Mouse (Mus musculus) heart, adult 8-10 months (tissue): Measurements from ENCODE around the gene Map7d1. TPM values are rescaled to one million over a fixed set of nuclear protein-coding genes. Genes with fewer than 3 reads are reported as not detected.
A peak's percentile ranks its signal among the peaks of the same experiment; 100 is the strongest.

ENCODE experiments used
- DNase-seq: peaks from one replicate; pipeline ENCODE4 v3.0.0; 2022; ENCODE audit warnings: low spot score
- total RNA-seq, 4 experiments: library from RNA; stranded (reverse); gene quantifications; 2 replicates each; pipeline ENCODE4 v1.2.4; 2022

Gene Map7d1
- total RNA-seq: 100 to 1,000 TPM; 266 to 279 (median 267) TPM

DNA sequence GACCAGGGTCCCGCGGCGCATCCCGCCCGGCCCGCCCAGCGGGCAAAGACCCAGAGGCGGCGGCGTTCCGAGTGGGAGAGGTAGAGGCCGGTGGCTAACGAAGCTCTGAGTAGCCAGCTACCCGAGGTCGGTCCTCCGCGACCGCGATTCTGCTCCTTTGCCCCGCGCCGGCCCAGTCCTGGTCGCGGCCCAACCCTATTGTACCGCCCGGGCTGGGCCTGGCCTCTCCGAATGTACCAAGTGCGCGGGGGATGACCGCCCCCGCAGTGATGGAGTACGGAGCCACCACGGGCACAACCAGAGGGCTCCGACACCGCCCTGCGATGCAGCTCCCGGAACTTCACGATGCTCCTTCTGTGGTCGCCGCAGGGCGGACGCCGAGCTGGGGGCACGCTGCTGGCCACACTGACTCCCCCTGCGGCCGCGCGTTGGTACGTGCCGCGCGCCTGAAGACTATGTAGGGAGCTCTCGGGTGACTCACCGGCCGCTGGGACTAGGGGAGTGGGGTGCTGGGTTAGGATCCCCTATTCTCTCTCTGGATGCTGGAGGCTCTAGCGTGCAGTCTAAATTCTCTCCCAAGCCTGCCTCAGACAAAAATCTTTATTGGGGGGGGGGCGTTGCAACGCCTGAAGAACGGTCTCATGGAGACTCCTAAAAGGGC lies at the start of gene Map7d1:
Gene Map7d1 (minus strand): TSS at position 213 of the 661 bp plus-strand sequence.
- peak; percentile 91 for DNase-seq

GRCm38 (mm10) chr4:126305428-126305827 lies 49.3 kb upstream of the Map7d1 start:
- no peak for DNase-seq

DNA sequence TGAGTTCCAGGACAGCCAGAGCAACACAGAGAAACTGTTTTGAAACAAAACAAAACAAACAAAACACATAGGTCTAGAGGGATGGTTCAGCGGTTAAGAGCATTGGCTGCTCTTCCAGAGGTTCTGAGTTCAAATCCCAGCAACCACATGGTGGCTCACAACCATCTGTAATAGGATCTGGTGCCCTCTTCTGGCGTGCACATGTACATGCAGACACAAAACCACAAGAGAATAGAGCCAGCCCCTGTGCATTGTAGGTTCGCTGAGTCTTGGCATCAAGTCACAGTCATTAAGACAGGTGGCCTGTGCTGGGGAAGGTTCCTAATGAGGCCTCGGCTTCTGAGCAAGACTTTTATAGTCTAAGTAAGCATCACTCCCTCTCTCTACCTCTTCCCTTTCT lies 47.7 kb upstream of the Map7d1 start:
- DNase-seq: no peak

GRCm38 (mm10) chr4:126301584-126302309 lies 45.6 kb upstream of the Map7d1 start:
- no peak for DNase-seq

DNA sequence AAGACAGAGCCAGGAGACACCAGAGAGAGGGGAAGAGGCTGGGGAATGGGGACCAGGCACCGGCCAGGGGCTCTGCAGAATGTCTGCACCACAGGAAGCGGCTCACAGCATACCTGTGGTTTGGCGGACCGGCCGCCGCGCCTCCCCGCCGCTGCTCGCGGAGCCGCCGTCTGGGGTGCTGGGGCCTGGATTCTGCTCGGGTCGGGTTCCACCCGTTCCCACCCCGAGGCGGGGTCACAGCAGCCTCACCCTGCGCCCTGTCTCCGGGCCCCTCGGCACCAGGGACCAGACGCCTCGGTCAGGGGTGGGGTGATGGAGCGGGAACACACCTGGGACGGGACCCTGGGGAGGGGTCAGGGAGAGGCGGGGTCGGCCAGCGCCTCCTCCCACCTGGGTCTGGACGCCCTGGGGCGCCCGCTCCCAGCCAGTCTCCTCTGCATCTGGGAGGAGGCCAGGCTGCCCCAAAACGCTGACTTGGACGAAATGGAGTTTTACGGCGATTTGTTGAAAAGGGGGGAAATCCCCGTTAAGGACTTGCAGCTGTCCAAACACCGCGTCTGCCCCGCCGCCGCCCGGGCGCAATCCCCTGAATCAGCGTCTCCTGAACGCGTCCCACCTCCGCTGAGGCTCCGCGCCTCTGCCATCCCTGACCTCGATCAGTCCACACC lies 44.9 kb upstream of the Map7d1 start:
- no peak for DNase-seq

- peak; percentile 55 for DNase-seq
Observed at GRCm38 (mm10) chr4:126296617-126297101, 40.5 kb upstream of the Map7d1 start.

DNA sequence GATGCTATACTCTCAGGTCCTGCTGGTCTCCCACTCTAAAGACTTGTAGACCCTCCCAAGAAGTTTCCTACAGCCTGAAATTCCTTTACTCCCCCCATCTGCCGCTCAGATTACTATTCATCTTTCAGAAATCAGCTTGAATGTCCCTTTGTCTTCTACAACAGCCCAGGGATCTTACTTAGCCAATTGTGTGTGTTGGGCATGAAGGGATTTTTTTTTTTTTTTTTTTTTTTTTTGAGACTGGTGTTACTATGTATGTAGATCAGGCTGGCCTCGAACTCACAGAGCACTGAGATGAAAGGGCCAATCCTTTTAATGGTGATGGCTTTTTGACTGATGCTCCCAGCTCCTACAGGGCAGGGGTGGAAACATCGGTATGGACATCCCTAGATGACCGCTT lies 39.8 kb upstream of the Map7d1 start:
- no peak for DNase-seq

GRCm38 (mm10) chr4:126295152-126295551 lies 39.0 kb upstream of the Map7d1 start:
- no peak for DNase-seq

GRCm38 (mm10) chr4:126291196-126291595 lies 35.1 kb upstream of the Map7d1 start:
- no peak for DNase-seq

- no peak for DNase-seq
Observed at GRCm38 (mm10) chr4:126290314-126290713, 34.2 kb upstream of the Map7d1 start.

- no peak for DNase-seq
Observed at GRCm38 (mm10) chr4:126288085-126288666, 32.0 kb upstream of the Map7d1 start.

GRCm38 (mm10) chr4:126287302-126287995 lies 31.3 kb upstream of the Map7d1 start:
- no peak for DNase-seq

DNA sequence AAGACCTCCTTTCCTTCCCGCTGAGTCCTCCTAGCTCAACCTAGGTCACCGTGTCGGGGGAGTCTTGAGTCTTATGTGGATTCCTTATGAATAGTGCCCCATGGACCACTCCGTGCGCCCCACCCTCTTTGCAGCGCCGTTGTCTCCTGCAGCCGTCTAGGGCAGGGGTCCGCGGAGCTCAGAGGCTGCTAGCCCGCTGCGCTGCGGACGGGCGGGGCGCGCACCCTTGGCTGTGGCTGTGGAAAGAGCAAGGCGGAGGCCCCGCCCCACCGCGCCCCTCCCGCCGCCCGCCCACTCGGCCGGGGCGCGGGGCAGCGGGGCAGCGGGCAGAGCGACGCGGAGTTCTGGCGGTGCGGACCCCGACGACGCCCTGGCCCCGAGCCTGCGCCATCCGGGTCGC lies 30.3 kb upstream of the Map7d1 start, which contains the start of gene Col8a2:
Gene Col8a2 (plus strand): TSS at position 302 of the 400 bp plus-strand sequence.
- DNase-seq: no peak

DNA sequence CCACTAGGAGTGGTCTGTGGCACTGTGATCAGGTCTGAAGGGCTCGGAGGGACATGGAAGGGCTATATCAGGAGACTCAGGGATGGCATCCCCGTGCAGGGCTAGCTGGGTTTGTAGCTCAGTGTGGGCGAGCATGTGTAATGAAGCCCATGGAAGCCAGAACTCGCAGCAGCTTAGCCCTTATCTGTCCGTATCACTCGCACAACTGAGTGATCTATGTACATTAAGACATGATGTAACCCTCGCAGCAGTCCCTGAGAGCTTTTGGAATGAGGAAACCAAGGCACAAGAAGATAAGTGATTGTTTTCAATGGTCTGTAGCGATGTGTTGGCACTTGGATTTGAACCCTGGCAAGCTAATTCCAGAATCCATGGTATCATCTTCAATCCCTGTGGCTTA lies 27.4 kb upstream of the Map7d1 start:
- no peak for DNase-seq

DNA sequence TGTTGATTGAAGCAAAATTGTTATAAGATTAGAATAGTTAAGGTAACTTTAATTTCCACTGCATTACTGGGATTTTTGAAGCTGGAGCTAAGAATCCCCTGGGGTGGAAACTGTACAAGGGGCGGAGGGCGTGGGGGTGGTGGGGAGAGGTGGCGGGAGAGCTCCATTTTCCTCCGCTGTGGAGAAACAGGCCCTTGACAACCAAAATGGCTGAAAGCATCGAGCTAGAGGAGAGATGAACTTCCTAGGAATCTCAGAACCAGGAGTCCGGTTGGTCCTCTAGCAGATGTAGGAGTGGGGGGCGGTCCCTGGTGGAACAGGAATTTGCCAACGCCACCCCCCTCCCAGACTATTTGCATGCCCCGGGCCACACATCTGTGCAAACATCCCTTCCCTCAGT lies 25.6 kb upstream of the Map7d1 start:
- no peak for DNase-seq

DNA sequence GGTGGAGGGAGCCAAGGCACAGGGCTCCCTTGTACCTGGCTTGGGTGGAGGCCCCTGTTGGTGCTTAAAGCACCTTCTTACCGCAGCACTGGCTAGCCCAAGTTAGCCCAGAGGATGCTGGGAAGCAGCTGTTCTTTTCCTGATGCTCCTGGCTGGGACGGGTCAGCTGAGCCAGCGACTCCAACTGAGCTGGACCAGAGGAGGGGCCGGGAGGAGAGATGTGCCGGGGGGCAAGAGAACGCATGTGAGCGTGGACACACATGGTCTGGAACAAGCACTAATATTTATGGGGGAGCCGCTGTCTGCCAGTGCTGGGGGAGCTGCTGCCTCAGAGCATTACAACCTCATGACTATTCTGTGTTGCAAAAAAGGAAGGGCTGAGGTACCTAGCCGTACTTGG lies 22.8 kb upstream of the Map7d1 start:
- DNase-seq: no peak

- DNase-seq: no peak
Observed at GRCm38 (mm10) chr4:126278565-126278915, 22.4 kb upstream of the Map7d1 start.

DNA sequence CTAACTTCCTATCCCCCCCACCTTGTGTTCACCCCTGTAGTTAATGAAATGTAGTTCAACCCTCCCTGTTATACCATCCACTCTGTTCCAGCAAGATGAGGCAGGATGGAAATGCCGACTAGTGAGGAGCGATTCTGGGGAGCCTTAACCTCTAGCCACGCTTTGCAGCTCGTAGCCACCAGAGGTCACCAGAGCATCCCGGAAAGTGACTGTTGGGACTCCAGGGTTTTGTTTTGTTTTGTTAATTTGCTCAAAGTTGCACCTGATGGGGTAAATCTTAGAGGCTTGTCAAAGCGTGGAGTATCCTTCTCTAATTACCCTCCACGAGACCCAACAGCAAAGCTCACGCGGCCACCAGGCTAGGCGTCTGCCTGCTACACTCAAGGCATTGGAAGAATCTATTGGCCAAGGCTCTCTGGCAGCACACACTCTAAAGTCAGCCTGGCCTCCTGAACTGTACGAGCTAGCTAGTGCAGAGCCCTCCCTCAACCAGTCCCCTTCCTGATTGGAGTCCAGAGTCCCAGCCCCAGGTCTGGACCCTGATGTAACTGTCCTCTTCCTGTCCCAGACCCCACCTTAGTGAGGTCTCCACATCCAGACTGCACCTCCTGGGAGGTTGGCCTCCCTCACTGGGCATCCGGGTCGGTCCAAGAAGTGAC lies 21.9 kb upstream of the Map7d1 start:
- DNase-seq: no peak

GRCm38 (mm10) chr4:126275681-126276131 lies 19.6 kb upstream of the Map7d1 start:
- DNase-seq: peak; percentile 30

DNA sequence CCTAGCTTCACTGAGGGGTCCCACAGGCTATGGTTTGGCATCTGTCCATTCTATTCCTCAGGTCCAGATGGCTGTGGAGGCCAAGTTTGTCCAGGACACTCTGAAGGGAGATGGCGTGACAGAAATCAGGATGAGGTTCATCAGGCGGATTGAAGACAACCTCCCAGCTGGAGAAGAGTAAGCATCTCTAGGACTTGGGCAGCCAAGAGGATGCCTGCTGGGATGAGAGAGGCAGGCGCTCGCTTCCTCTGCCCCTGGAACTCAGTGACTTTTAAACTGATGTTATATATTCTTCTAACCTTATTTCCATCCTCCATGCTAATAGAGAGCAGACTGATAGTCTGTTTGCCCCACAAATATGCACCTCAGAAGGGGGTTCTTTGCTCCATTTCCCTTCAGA lies 18.9 kb upstream of the Map7d1 start:
- DNase-seq: no peak

GRCm38 (mm10) chr4:126273753-126274152 lies 17.6 kb upstream of the Map7d1 start:
- DNase-seq: no peak
